Mouse (Mus musculus): ENCODE measurements around the gene Swt1. TPM values are rescaled to one million over a fixed set of nuclear protein-coding genes. Genes with fewer than 3 reads are reported as not detected.
"Not testable (repeated sequence)": the region's sequence is repeated elsewhere in the genome, so short reads cannot be mapped to it uniquely, and the experiment has no call there.

The Swt1 gene
- polyA plus RNA-seq, 1 experiment from 2014 or later = 20.2 TPM

- Histone ChIP-seq H3K4me2 (replicated peaks) (no peak overlapping the region), H3K9ac (no peak overlapping the region), H3K9me3 (ENCODE audit: control insufficient read depth, low read length) (no peaks in the 10 kb centered on the region), H3K27ac (no peak overlapping the region), H3K27me3 (ENCODE audit: control insufficient read depth, insufficient read depth, low read length) (no peaks in the 10 kb centered on the region), H3K36me3 (replicated peaks; ENCODE audit: control insufficient read depth, insufficient read depth) (peaks cover 44% of the 10 kb centered on the region), H3K4me1 (replicated peaks; ENCODE audit: control insufficient read depth, insufficient read depth, low read length) (no peaks in the 10 kb centered on the region), H3K4me3 (replicated peaks; ENCODE audit: low read length) (no peak overlapping the region)
- no peak for DNase-seq (ENCODE audit: low spot score)
- peak; percentile 17; the same call in 1 of the 2 replicates for ATAC-seq (ENCODE audit: low FRiP score)
- WGBS = 92% methylated on average over 5 of the region's 5 CpGs
These were observed 56.7 kb downstream of the Swt1 start for GRCm38 (mm10) chr1:151371543-151371942.

GRCm38 (mm10) chr1:151370573-151370972 lies 57.7 kb downstream of the Swt1 start:
- no peak overlapping the region for H3K9ac ChIP-seq
- no peak overlapping the region for H3K4me2 ChIP-seq (replicated peaks)
- H3K27me3 ChIP-seq (ENCODE audit: control insufficient read depth, insufficient read depth, low read length) = no peaks in the 10 kb centered on the region
- H3K4me1 ChIP-seq (replicated peaks; ENCODE audit: control insufficient read depth, insufficient read depth, low read length) = no peaks in the 10 kb centered on the region
- no peaks in the 10 kb centered on the region for H3K9me3 ChIP-seq (ENCODE audit: control insufficient read depth, low read length)
- H3K27ac ChIP-seq = no peak overlapping the region
- peaks cover 54% of the 10 kb centered on the region for H3K36me3 ChIP-seq (replicated peaks; ENCODE audit: control insufficient read depth, insufficient read depth)
- 87% methylated on average over 3 of the region's 3 CpGs for WGBS
- DNase-seq (ENCODE audit: low spot score) (no peak), ATAC-seq (ENCODE audit: low FRiP score) (no peak)
- no peak overlapping the region for H3K4me3 ChIP-seq (replicated peaks; ENCODE audit: low read length)

- Histone ChIP-seq H3K4me3 (replicated peaks; ENCODE audit: low read length) (no peak overlapping the region), H3K4me2 (replicated peaks) (no peak overlapping the region), H3K9ac (no peak overlapping the region), H3K36me3 (replicated peaks; ENCODE audit: control insufficient read depth, insufficient read depth) (peaks cover 75% of the 10 kb centered on the region), H3K27ac (no peak overlapping the region), H3K9me3 (ENCODE audit: control insufficient read depth, low read length) (no peaks in the 10 kb centered on the region), H3K27me3 (ENCODE audit: control insufficient read depth, insufficient read depth, low read length) (no peaks in the 10 kb centered on the region), H3K4me1 (replicated peaks; ENCODE audit: control insufficient read depth, insufficient read depth, low read length) (no peaks in the 10 kb centered on the region)
- no peak for ATAC-seq (ENCODE audit: low FRiP score)
- 88% methylated on average over 3 of the region's 3 CpGs for WGBS
- DNase-seq (ENCODE audit: low spot score) = no peak
These were observed 59.8 kb downstream of the Swt1 start for GRCm38 (mm10) chr1:151368444-151368843.

DNA sequence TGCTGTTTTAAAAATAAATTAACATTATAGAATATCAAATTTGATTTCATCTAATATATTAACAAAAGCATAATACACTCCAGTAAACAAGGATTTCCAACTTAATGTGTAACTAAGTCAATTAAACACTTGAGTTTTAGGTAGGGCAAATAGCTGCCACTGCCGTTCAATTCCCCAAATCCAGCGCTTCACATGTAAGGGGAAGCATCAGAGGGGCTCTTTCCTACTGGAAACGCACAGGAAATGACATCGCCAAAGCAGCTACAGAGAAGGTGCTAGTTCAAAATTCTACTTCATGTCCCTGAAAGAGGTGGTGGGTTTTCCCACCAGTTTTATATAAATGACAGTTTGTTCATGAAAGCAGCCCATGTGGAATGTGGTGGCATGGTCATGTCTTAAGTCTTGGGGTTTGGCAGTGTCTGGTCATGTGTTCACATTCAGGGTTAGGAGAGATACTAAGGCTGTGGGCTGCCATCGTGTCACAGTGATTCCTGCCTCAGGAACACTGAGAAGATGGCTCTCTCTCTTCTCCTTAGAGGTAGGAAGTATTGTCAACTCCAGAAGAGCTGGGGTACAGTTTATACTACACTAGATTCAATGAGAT lies 60.4 kb downstream of the Swt1 start:
- Histone ChIP-seq H3K9me3 (ENCODE audit: control insufficient read depth, low read length) (no peaks in the 10 kb centered on the region), H3K4me2 (replicated peaks) (no peak overlapping the region), H3K9ac (no peak overlapping the region), H3K4me3 (replicated peaks; ENCODE audit: low read length) (no peak overlapping the region), H3K4me1 (replicated peaks; ENCODE audit: control insufficient read depth, insufficient read depth, low read length) (no peaks in the 10 kb centered on the region), H3K36me3 (replicated peaks; ENCODE audit: control insufficient read depth, insufficient read depth) (peaks cover 81% of the 10 kb centered on the region), H3K27ac (no peak overlapping the region), H3K27me3 (ENCODE audit: control insufficient read depth, insufficient read depth, low read length) (no peaks in the 10 kb centered on the region)
- whole genome bisulfite sequencing = 92% methylated on average over 5 of the region's 5 CpGs
- no peak for ATAC-seq (ENCODE audit: low FRiP score)
- no peak for DNase-seq (ENCODE audit: low spot score)

DNA sequence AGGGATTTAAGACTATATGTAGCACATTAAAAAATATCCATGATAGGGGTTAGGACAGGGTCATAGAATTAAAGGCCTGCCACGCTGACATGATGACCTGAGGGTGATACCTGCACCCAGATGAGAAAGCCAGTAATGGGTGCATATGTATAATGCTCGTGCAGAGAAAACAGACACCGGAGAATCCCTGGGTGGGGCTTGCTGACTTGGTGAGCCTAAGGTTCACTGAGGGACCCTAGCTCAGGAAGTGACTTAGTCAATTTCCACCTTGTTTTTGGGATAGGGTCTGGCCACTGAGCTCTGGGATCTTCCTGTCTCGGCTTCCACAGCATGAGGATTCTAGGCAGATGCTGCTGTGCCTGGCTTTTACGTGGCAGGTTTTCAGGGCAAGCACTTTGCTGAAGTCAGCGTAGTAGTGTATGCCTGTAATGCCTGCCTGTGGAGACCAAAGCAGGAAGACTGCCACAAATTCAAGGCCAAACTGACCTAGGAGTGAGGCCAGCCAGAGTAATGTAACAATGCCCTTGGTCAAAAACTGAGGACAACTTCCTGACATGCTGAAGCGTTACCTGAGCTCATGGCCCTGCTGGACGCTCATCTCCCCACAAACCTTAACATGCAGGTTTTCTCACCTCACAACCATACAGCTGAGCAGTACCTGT lies 61.2 kb downstream of the Swt1 start:
- Histone ChIP-seq H3K4me2 (replicated peaks) (no peak overlapping the region), H3K27ac (no peak overlapping the region), H3K27me3 (ENCODE audit: control insufficient read depth, insufficient read depth, low read length) (no peaks in the 10 kb centered on the region), H3K4me1 (replicated peaks; ENCODE audit: control insufficient read depth, insufficient read depth, low read length) (no peaks in the 10 kb centered on the region), H3K4me3 (replicated peaks; ENCODE audit: low read length) (no peak overlapping the region), H3K9me3 (ENCODE audit: control insufficient read depth, low read length) (no peaks in the 10 kb centered on the region), H3K9ac (no peak overlapping the region), H3K36me3 (replicated peaks; ENCODE audit: control insufficient read depth, insufficient read depth) (peaks cover 89% of the 10 kb centered on the region)
- DNase-seq (ENCODE audit: low spot score) = no peak
- ATAC-seq (ENCODE audit: low FRiP score) = 0 out of 2 replicates have a peak, but pooled peaks have one; percentile 19
- 89% methylated on average over 8 of the region's 8 CpGs for WGBS

- ATAC-seq (ENCODE audit: low FRiP score) = no peak
These were observed 68.9 kb downstream of the Swt1 start for GRCm38 (mm10) chr1:151359374-151359773.

DNA sequence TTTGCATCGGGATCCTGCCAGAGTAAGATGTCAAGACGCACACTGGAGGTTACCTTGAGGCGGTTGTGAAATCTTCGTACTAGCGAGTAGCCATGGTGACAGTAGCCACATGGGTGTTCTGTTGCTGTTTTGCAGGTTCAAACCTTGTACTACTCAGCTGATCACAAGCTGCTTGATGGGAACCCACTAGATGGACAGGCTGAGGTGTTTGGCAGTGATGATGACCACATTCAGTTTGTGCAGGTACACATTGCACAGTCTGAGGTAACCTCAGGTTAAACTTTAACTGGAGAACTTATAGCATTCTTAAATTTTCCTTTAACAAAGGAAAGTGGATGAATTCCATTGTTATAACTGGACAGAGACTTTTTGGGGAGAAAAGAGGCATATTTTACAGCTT lies 72.3 kb downstream of the Swt1 start:
- DNase-seq (ENCODE audit: low spot score) = no peak
- Histone ChIP-seq H3K9ac (no peak overlapping the region), H3K27ac (no peak overlapping the region), H3K4me2 (replicated peaks) (no peak overlapping the region), H3K9me3 (ENCODE audit: control insufficient read depth, low read length) (no peaks in the 10 kb centered on the region), H3K4me1 (replicated peaks; ENCODE audit: control insufficient read depth, insufficient read depth, low read length) (no peaks in the 10 kb centered on the region), H3K36me3 (replicated peaks; ENCODE audit: control insufficient read depth, insufficient read depth) (peaks cover 99% of the 10 kb centered on the region), H3K27me3 (ENCODE audit: control insufficient read depth, insufficient read depth, low read length) (no peaks in the 10 kb centered on the region), H3K4me3 (replicated peaks; ENCODE audit: low read length) (no peak overlapping the region)
- no peak for ATAC-seq (ENCODE audit: low FRiP score)
- WGBS = 93% methylated on average over 5 of the region's 5 CpGs

More at GRCm38 (mm10) chr1:151359374-151359773, 68.9 kb downstream of the Swt1 start:
- peaks cover 97% of the 10 kb centered on the region for H3K36me3 ChIP-seq (replicated peaks; ENCODE audit: control insufficient read depth, insufficient read depth)
- no peaks in the 10 kb centered on the region for H3K9me3 ChIP-seq (ENCODE audit: control insufficient read depth, low read length)
- H3K27me3 ChIP-seq (ENCODE audit: control insufficient read depth, insufficient read depth, low read length) = no peaks in the 10 kb centered on the region
- H3K4me2 ChIP-seq (replicated peaks) = no peak overlapping the region
- DNase-seq (ENCODE audit: low spot score) = no peak
- H3K4me1 ChIP-seq (replicated peaks; ENCODE audit: control insufficient read depth, insufficient read depth, low read length) = no peaks in the 10 kb centered on the region
- H3K9ac ChIP-seq = no peak overlapping the region
- H3K27ac ChIP-seq = no peak overlapping the region
- no peak overlapping the region for H3K4me3 ChIP-seq (replicated peaks; ENCODE audit: low read length)
- 93% methylated on average over 3 of the region's 3 CpGs for WGBS

GRCm38 (mm10) chr1:151352911-151353310 lies 75.3 kb downstream of the Swt1 start:
- Histone ChIP-seq H3K4me3 (replicated peaks; ENCODE audit: low read length) (no peak overlapping the region), H3K27ac (no peak overlapping the region), H3K4me1 (replicated peaks; ENCODE audit: control insufficient read depth, insufficient read depth, low read length) (0 out of 2 replicates have a peak, but pooled peaks cover 4% of the 10 kb centered on the region), H3K27me3 (ENCODE audit: control insufficient read depth, insufficient read depth, low read length) (no peaks in the 10 kb centered on the region), H3K36me3 (replicated peaks; ENCODE audit: control insufficient read depth, insufficient read depth) (peaks cover 84% of the 10 kb centered on the region), H3K9ac (no peak overlapping the region), H3K9me3 (ENCODE audit: control insufficient read depth, low read length) (no peaks in the 10 kb centered on the region), H3K4me2 (replicated peaks) (no peak overlapping the region)
- ATAC-seq (ENCODE audit: low FRiP score) = no peak
- peak; percentile 44 for DNase-seq (ENCODE audit: low spot score)
- WGBS = 97% methylated on average over 2 of the region's 2 CpGs

GRCm38 (mm10) chr1:151348293-151348692 lies 80.0 kb downstream of the Swt1 start:
- not testable (repeated sequence) for DNase-seq (ENCODE audit: low spot score); H3K4me2 ChIP-seq (replicated peaks); H3K4me3 ChIP-seq (replicated peaks; ENCODE audit: low read length); ATAC-seq (ENCODE audit: low FRiP score); H3K27ac ChIP-seq; H3K9ac ChIP-seq; H3K27me3 ChIP-seq (ENCODE audit: control insufficient read depth, insufficient read depth, low read length); H3K9me3 ChIP-seq (ENCODE audit: control insufficient read depth, low read length)
- 83% methylated on average over 4 of the region's 4 CpGs for WGBS
- H3K36me3 ChIP-seq (replicated peaks; ENCODE audit: control insufficient read depth, insufficient read depth) = peaks cover 39% of the 10 kb centered on the region
- peaks cover 25% of the 10 kb centered on the region for H3K4me1 ChIP-seq (replicated peaks; ENCODE audit: control insufficient read depth, insufficient read depth, low read length)

Data from hindbrain, embryonic 14.5 days (tissue).